Mouse (Mus musculus) effector memory CD4-positive, alpha-beta T cell, adult 5 months (primary cell): ENCODE measurements around the gene Cep295. TPM values are rescaled to one million over a fixed set of nuclear protein-coding genes. Genes with fewer than 3 reads are reported as not detected.

Experiments used
- polyA plus RNA-seq: library from polyadenylated mRNA; unstranded; fragments of 100-300 nt; shearing (Covaris generic); gene quantifications from one replicate; pipeline ENCODE4 v1.2.1, GENCODE M21; 2017

Cep295 gene
- 18.2 TPM for polyA plus RNA-seq

DNA sequence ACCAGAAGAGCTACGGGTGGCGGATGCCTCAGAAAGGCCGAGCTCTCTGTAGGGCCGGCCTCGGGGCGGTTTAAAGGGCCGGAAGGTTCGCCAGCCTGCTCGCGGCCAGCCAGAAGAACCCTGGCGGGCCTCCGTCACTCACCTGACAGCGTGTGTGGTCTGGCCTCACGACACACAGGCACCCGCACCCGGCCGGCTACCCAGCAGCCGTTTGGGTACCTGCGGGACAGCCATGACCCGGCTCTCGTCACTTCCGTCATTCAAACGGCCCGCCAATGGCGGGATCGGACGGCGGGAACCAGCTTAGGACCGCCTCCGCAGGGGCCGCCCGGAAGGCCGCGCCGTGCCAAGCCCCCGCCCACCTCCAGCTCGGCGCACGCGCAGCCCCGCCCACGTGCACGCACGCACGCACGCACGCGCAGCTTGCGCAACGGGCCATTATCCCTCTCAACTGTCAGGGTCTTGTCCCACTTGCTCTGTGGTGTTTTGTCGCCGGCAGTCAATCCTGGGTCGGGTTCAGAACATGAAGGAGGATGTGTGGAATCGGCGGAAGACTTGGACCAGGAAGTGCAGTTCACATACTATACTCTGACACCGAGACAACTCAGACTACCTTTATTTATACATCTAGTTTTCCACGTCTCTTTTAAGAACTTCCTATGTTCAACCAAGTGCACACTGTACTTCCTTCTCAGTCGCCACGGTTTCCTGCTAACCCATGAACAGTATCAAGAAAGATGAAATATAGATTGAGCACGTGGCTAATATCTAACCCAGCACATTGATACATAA, at the start of gene Cep295:
TSS of gene Cep295 (minus strand) at position 305 of the 792 bp plus-strand sequence.

DNA sequence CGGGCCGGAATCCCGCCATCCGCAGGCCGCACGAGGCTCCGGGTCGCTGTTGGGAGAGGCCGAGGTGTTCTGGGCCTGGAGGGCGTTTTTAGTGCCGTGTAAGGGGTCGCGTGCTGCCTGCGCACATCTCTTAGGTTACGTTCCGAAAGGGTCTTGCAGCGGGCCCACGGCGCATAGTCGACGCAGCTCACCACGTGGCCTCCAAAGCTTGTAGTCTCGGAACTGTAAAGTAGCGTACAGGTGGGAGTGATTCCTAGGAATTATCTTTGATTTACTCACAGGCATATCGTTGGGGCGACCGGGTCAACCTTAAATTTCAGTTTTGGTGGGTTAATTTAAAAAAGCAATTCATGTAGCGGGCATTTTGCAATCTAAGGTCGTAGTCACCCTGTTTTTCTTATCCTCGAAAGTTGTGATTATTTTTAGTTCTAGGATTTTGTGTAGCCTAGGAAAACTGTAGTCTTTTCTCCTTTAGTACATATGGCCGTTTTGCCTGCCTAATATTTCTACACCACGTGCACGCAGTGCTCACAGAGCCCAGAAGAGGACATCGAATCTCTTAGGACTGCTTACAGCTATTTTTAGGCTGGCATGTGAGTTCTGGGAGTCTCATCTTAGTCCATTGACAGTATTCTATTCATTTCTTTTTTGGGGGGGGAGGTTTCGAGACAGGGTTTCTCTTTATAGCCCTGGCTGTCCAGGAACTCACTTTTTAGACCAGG, 51.0 kb downstream of the Cep295 start, which contains the start of gene 4931406C07Rik:
TSS of gene 4931406C07Rik (minus strand) at position 51 of the 722 bp plus-strand sequence.

DNA sequence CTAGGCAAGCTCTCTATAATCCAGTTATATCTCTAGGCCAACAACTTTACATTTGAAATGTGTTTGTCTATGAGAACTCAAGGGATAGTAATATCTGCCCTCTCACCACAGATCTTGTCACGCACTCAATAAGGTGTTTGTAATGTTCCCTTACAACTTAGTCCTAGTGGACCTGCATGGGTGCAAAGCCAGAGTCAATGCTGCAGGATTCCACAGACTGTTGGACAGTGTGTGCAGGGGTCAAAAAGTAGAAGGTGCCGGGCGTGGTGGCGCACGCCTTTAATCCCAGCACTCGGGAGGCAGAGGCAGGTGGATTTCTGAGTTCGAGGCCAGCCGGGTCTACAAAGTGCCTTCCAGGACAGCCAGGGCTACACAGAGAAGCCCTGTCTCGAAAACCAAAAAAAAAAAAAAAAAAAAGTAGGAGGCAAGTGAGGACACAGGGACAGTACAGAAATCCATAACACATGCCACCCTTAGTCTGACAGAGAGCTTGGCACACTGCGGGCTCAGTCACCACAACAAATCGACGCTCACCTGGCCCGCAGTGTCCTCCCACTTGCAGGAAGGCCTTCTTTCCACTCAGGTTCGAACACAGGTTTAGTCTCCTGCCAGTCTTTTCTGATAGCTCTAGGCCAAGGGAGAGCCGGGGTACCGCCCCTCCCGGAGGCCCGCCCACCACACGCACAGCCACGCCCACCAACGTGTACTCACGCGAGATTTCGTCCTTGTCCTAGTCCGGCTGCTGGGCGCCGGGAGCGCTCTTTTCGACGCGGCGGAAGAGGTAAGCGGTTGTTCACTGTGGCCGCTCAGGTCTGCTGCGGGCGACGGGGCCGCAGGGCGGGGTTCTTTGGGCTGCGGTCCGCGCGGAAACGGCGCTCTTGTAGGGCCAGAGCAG, 51.8 kb downstream of the Cep295 start, which contains the start of gene Taf1d:
TSS of gene Taf1d (plus strand) at position 712 of the 895 bp plus-strand sequence.

DNA sequence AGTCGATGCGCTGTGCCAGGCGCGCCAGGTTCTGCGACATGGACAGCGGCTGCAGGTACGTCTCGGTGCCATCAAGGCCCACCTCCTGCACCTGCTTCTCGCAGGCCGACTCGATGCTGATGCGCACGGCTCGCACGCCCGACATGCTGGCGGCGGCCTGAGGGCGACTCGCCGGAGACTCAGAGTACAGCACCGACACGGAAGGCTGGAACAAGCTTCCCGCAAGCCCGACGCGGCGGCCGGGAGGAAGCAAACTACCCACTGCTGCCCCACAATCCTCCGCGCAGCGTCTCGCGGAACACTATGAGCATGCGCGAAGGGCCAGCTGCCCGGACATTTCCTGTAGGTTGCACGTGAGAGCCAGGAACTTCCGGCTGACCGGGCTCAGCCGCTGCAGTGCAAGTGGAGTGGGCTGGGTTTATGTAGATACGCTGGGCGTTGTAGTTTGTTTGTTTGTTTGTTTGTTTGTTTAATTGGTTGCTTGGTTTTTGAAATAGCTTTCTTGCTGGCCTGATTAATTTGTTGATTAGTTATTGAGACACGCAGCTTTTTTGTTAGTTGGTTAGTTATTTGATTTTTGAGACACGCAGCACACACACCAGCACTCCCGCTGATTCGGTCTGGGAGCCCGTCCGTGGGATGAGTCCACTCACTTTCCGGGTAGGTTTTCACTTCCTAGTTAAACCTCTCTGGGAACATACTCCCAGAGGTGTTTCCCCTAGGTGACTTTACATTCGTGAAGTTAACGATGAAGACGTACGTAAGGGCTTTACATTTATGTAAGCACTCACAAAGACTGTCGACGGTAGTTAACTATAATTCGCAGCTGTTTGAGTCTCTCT, 77.7 kb downstream of the Cep295 start, which contains the start of gene Med17:
TSS of gene Med17 (minus strand) at position 283 of the 842 bp plus-strand sequence.

Other genes starting within 250 kb of the Cep295 start
- not detected for gene Hephl1, start 245.7 kb downstream of the Cep295 start, polyA plus RNA-seq
- not detected for gene Vstm5, start 118.7 kb downstream of the Cep295 start, polyA plus RNA-seq
- gene Med17, start 77.9 kb downstream of the Cep295 start, polyA plus RNA-seq, result 36.8 TPM
- gene Taf1d, start 51.6 kb downstream of the Cep295 start, polyA plus RNA-seq, result 129 TPM
- gene 4931406C07Rik, start 51.3 kb downstream of the Cep295 start, polyA plus RNA-seq, result 1.6 TPM
- 88.7 TPM for gene Smco4, start 135.6 kb upstream of the Cep295 start, polyA plus RNA-seq